Mouse (Mus musculus) 416B (cell line): Measurements from ENCODE around the gene Klc4.

Source experiments
- DNase-seq: peaks from one replicate; pipeline ENCODE4 v3.0.0; 2011; ENCODE audit warnings: low read depth

Klc4 gene

DNA sequence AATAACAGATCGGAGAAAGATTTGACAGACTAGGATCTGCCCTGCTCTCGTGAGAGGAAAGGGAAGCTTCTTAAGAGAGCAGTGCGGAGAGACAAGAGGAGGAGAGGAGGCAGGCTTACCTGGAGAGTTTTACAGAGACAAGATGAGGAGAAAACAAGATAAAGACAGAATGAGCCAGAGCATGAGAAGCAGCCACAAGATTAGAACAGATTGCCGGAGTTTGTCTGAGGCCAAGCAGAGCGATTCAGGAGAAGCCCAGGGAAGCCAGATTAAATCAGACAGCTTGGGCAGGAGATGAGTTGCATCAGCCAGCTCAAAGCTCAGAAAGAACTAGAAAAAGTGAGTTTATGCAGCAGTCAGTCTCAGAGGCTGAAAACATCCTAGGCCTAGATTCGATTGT is 56.9 kb downstream of the Klc4 start:
- no peak for DNase-seq

DNA sequence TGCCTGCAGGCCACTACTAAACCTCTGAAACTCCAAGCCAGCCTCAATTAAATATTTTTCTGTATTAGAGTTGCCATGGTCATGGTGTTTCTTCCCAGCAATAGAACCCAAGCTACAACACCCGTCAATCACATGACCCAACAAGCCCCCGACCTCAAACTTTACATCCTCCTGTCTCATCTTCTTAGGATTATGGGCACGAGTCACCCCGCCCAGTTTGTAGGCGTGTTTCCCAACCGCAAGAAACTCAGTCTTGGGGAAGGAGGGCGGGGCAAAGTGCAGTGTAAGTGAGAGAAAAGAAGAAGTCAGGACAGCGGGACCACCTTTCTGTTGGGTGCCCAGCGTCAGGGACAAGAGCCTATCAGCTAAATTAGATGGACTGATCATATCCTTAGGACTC is 57.6 kb downstream of the Klc4 start:
- DNase-seq: peak; percentile 76

DNA sequence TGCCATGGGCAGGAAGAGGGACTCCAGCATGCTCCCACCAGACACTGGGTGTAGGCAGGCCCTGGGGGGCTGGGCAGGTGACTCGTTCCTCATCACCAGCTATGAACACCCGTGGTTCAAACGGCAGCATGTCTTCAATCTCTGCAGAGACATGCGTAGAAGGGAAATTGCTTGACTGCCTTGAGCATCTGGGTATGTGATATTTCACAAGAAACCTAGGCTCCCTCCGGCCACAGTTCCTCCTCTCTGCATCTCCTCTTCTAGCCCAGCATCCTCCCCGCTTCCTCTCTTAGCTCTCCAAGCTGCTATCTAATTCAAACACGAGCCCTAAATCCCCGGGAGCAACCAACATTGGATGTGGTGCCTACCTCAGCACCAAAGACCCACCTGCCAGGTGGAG is 59.5 kb downstream of the Klc4 start:
- peak; percentile 37 for DNase-seq
